Mouse (Mus musculus) right cerebral cortex, postnatal 14 days (tissue): ENCODE data around the gene Pnkd.
A peak's percentile ranks its signal among the peaks of the same experiment; 100 is the strongest.
"Not testable (repeated sequence)": the region's sequence is repeated elsewhere in the genome, so short reads cannot be mapped to it uniquely, and the experiment has no call there.

Experiments used
- DNase-seq: peaks from one replicate; pipeline ENCODE4 v3.0.0; 2022

Pnkd gene

GRCm38 (mm10) chr1:74332930-74333329 is 48.2 kb downstream of the Pnkd start:
- DNase-seq, result no peak

DNA sequence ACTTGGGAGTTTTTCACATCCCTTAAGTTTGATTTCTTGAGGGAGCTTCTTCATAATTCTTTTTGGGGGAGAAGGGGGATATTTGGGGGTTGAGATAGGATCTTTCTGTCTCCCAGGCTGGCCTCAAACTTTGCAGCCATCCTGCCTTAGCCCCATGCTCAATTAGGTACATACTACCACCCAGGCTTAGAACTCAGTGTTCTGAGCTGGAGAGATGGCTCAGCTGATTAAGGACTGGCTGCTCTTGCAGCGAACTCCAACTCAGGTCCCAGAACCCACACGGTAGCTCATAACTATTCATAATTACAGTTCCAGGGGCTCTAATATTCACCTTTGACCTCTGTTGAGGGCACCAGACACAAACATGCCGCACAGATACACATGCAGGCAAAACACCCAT is 49.9 kb downstream of the Pnkd start:
- no peak for DNase-seq

DNA sequence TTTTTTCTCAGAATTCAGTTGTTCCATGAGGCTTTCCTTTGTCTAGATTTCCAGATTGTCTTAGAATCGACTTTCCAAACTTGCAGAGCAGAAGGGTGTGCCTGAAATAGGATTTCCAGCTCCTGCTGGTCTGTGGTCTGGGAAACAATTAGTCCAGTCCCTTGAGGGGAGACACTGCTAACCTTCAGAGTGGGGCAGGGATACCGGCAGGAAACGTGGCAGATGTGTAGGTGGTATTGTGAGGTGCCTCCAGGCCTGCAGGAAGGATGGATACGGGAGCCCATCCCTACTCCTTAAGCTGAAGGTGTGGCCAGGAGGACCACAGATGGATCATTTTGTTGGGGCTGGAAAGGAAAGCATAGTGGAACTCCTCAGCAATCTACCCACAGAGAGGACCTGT is 50.3 kb downstream of the Pnkd start:
- DNase-seq, result no peak

DNA sequence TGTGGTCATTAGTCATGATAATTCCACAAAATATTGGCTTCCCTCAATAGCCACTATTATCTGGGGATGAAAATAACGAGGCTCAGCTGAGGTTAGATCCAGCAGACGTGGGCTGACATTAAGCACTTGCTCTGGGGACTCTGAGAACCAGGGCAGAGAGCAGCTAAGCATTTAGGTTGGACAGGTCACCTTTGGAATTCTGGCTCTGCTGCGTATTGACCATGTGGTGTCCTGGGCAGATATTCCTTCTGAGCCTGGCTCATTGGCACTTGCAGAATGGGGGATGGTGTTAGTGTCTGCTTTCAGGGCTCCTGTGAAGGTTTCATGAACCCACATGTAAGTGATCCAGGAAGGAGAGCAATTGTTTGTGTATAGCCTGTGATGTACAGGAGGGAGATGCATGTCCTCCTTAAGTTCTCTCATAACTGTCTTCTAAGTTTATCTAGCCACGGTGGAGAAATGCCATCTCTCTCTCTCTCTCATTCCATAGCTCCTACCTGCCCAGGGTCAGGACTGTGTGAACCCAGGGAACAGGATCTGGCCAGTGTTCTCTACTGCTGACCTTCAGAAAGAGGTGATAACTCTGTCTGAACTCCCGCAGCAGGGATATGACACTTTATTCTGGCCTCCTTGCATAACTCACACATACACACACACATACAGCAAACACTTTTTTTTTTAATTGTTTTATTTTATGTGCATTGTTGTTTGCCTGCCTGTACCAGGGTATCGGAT is 50.9 kb downstream of the Pnkd start:
- DNase-seq, result no peak

DNA sequence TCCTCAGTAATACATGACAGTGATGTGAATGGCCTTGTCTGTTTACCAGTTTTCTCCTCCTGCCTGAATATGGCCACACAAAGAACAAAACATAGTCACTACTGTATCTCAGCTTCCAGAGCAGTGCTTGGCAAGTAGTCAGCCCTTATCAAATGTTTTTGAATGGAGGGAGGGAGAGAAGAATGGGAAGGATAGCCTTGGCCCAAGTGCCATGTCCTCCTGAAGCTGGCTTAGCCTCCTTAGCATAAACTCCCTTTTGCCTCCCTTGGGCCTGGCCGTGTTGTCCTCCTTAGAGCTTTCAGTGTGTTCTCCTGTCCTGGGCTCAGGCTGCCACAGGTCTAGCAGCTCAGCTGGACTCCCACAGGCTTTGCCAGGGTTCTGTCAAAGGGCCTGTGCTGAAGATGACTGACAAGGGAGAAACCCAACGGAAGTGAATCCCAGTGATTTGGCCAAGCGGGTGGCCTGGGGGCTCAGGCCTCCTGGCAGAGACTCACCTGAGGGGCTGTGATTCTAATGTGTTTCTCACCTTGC is 52.6 kb downstream of the Pnkd start:
- no peak for DNase-seq

DNA sequence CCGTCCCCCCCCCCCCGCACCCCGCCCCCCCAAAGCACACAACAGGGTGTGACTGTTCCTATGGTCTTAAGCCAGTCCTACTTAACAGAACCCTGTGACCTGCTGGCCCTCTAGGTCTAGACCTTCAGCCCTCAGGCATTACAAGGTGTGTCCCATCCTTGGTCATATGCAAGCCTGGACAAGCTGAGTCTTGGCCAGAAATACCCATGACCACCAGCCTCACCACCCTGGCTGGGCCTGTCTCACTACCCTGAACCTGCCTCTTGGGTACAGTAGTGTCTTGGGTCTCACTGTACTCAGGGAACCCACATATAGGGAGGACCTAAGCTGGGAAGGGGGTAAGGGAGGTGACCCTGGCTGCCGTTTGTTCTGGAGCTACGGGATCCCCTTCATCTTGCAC is 53.3 kb downstream of the Pnkd start:
- DNase-seq, result no peak

DNA sequence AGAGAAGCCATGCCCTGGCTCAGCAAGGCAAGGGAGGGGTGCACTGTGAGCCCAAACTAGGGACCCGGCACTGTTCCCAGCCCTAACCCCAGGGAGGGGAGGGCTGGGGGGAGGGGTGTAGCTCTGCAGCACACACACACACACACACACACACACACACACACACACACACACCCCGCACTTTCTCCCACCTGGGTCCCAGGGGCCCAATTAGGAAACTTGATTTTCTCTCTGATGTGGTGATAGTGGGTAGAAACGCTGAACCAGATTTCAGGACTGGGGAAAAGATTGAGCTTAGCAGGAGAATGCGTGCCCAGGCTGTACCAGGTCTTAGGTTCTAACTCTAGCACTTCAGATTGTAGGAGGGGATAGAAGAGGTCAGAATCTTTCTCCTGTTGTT is 53.9 kb downstream of the Pnkd start:
- DNase-seq, result no peak

DNA sequence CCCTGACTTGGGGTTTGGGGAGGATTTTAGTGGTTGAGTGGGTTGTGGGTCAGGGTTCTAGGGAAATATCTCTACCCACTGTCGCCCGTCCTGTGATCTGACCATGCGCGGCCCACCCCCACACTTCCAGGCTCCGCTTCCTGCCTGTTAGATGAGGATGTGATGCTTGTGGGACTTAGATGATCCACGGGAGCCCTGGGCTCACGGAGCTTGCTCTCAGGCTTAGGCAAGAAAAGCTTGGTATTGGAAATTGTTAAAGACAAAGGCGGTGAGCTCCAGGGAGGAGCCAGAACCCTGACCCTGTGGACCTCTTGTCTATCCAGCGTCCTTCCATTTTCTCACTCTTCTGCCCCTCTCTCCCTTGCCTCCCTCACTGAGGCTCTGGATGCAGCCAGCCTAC is 55.2 kb downstream of the Pnkd start:
- DNase-seq, result no peak

- DNase-seq, result peak; percentile 67
These were observed 55.6 kb downstream of the Pnkd start for GRCm38 (mm10) chr1:74340361-74340764.

DNA sequence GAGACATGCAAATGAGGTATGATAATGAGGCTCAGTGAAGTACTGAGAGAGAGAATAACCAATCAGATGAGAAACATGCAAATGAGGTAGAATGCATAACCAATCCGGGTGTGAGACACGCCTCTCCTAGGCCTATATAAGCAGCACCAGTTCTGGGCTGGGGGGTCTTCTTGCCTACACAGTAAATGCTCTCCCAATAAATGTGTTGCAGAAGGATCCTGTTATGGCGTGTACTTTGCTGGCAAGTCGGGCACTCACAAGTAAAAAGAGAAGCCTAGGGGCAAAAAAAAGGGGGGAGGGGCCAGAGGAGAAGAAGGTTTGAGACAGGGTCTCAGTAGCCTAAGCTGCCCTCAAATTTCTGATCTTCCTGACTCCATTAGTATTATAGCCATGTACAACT is 56.3 kb downstream of the Pnkd start:
- DNase-seq, result not testable (repeated sequence)

DNA sequence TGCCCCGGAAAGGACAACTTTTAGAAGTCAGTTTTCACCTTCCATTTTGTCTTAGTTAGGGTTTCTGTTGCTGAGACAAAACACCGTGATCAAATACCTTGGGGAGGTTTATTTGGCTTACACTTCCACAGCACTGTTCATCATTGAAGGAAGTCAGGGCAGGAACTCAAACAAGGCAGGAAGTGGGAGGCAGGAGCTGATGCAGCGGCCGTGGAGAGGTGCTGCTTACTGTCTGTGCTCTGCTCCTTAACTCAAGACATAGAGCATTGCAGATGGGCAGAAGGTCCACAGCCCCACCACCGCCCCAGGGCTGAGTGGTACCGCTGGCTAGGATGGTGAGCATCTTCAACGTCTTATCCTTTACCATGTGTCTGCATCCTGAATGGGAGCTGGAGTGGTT is 57.2 kb downstream of the Pnkd start:
- DNase-seq, result no peak

GRCm38 (mm10) chr1:74342308-74342707 is 57.6 kb downstream of the Pnkd start:
- no peak for DNase-seq

GRCm38 (mm10) chr1:74343161-74343560 is 58.4 kb downstream of the Pnkd start:
- DNase-seq, result no peak

GRCm38 (mm10) chr1:74344163-74344916 is 59.6 kb downstream of the Pnkd start:
- DNase-seq, result no peak

- no peak for DNase-seq
These were observed 66.5 kb downstream of the Pnkd start for GRCm38 (mm10) chr1:74351185-74351769.

- no peak for DNase-seq
These were observed 67.9 kb downstream of the Pnkd start for GRCm38 (mm10) chr1:74352532-74353096.

- DNase-seq, result no peak
These were observed 68.9 kb downstream of the Pnkd start for GRCm38 (mm10) chr1:74353453-74354229.

DNA sequence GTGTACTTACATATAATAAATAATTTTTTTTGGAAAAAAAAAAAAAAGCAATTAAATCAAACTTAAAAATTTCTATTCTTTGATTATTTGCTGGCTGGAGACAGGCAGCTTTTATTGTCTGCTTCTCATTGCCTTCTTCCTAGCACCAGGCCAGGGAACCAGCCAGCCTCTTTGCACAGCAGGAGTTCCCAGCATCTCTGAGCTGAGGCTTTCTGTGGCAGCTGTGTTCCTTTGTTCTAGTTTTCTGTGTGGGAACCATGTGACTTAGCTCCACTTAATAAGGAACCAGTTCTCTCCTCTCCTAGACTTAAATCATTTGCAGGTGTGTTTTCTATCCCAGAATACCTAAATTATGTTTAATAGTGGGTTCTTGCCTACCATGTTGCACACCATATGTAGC is 72.8 kb downstream of the Pnkd start:
- no peak for DNase-seq

- DNase-seq, result no peak
These were observed 75.3 kb downstream of the Pnkd start for GRCm38 (mm10) chr1:74359952-74360517.

- peak; percentile 71 for DNase-seq
These were observed 77.1 kb downstream of the Pnkd start, which contains the start of gene Catip for GRCm38 (mm10) chr1:74361812-74362211. Gene Catip, plus strand, starts transcription at chr1:74362108.

DNA sequence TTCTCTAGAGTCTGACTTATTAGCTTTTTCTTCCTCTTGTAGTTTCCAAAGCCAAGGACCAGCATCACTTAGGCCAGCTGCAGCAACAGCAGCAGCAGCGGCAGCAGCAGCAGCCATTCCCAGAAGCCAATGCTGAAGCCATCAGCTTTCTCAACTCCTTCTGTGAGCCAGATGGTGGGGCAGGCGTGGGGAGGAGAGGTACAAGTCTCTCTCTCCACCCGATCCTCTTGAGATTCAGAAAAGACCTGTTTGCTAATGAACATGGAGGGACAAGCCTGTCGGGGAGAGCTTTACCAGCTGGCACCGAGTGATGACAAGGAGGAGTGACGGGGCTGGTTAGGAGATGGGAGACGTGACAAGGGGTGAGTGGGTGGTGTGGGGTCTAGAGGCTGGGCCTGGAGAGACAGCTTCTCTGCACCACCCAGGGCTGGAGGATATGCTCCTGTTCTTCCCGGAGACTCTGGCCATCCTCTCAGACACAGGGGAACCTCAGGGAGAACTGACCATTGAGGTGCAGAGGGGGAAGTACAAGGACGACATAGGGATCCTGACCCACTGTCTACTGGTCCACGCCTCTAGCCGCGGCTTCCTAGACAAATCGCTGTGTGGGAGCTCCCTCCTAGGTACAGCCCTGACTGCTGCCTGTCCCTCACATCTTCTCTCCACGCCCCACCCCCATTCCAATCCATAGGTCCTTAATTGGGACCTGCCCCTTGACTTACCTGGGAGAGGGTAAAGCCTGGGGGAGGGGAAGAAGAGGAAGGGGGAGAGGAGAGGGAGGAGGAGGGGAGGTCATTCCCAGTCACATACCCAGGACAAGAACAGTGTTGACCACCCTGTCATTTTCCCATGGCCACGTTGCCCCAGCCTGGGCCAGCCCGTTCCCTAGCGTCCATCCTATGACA is 77.8 kb downstream of the Pnkd start:
- DNase-seq, result no peak
